Mouse (Mus musculus) heart, postnatal 25 days (tissue): ENCODE measurements around the gene Gm28042. TPM values are rescaled to one million over a fixed set of nuclear protein-coding genes. Genes with fewer than 3 reads are reported as not detected.
A peak's percentile ranks its signal among the peaks of the same experiment; 100 is the strongest.

Experiments used
- DNase-seq: peaks from one replicate; pipeline ENCODE4 v3.0.0; 2022; ENCODE audit warnings: low spot score
- intact Hi-C: fragments of 180-260 bp; cut with DNase I; formaldehyde crosslinking; loops from one replicate; pipeline ENCODE4 v1.15.1; 2025
- total RNA-seq, 2 experiments: library from RNA; stranded (reverse); gene quantifications; 2 replicates each; pipeline ENCODE4 v1.2.3; 2021

The Gm28042 gene
- total RNA-seq, 2 experiments from 2014 or later: 0.81 TPM

DNA sequence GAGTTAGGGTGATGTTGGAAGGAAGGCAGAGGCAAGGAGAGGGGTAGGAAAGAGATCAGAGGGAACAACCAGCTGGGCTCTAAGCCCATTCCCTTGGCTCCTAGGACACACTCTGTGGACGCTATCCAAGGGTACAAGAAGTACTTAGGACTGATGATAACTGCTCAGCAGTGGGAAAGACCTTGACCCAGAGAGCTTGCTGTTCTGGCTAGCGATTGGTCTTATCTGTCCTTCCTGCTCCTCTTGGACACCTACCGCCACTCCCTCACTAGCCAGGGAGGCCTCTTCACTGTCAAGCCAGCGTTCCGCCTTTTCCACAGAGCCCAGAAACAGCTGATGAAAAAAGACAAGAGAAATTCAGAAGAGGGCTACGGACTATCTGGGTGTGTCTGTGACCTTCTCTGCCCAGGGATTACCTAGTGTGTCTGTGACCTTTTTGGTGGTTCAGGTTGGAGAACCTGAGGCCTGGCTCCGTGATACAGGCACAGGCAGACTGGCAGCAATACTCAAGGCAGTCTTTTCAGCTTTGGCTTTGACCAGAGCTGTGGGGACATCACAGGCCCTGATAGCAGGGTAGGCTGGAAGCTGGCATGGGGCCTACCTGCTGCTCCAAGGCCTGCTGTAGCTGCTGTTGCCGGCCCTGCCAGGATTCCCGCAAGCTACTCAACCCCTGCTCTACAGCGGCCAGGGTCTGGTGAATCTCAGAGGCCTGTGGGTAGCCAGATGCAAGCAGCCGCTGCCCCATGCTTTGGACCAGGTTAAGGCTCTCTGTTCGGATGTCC lies 27.7 kb downstream of the Gm28042 start:
- peak; percentile 17 for DNase-seq
- intact Hi-C loops: no loop called here

DNA sequence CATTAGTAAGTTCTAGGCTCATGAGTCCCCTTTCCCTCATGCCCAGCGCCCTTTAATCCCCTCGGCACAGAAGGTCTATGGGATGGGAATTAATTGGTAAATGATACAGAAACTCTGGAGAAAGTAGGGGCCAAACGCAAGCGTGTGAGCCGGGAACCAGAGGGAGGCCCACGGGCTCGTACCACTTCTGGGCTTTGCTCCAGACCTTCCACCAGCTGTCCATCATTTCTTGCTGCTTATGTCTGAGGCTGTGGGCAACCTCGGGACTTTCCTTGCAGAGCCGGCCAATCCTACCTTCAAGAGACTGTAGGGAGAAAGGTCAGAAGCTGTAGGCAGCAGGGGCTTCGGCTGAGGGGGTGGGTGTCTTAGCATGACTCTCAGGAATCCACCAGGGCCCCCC lies 28.6 kb downstream of the Gm28042 start:
- intact Hi-C loops: no loop called here
- no peak for DNase-seq

DNA sequence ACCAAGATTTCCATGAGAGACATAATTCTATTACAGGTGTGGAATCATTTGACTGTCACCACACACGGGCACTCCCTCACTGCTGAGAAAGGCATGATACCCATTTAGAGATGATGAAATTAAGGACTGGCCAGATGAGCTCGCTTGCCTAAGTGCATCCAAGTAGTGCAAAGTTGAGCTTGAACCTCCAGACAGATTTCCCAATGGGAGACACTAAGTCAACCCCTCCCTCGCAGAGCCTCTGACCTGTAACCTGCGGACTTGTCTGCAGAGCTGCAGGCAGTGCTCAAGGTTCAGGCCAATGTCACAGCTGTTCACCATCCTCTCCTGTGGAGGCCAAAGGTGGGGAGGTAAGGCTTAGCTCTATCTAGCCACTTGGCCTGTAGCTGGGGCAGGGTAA lies 31.5 kb downstream of the Gm28042 start:
- intact Hi-C loops: no loop called here
- DNase-seq: no peak

- DNase-seq: no peak
- intact Hi-C loops: no loop called here
Observed at GRCm38 (mm10) chr2:120059466-120059865, 32.2 kb downstream of the Gm28042 start.

GRCm38 (mm10) chr2:120060190-120060589 lies 32.9 kb downstream of the Gm28042 start:
- DNase-seq: no peak
- intact Hi-C loops: no loop called here

DNA sequence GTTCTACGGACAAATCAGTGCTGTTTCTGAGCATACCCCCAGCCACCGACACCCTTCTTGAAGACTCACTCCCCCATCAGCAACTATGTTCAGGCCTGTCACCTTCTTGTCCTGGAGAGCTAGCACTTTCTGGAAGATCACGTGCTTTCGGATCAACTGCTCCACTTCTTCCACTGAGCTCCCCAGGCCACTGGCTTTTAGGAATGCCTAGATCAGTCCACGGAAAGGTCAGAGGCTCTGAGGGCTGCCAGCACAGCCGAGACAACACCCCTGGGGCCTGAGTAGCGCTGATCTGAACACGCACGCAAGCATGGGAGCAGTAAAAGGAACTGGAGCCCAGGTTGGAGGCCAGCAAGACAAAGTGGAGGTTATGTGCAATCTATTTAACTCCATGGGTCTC lies 33.4 kb downstream of the Gm28042 start:
- intact Hi-C loops: no loop called here
- DNase-seq: no peak

GRCm38 (mm10) chr2:120062248-120062647 lies 35.0 kb downstream of the Gm28042 start:
- intact Hi-C loops: no loop called here
- DNase-seq: no peak

DNA sequence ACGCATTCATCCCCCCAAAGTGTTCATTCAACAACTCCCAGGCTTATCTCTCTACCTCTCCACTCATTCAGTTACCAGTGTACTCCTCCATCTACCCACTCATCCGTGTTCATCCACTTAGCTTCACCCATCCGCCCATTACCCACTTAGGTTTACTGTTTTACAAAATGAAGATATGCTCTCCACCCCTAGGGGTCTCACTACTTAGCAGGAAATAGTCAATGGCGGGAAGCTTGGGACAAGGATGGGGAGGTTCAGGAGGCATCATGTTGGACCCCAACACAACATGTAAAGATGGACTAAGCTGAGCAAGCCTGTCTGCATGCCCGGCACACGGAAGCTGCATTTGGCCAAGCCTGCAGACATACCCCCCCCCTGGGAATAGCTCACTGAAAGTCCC lies 37.3 kb downstream of the Gm28042 start:
- intact Hi-C loops: no loop called here
- no peak for DNase-seq

DNA sequence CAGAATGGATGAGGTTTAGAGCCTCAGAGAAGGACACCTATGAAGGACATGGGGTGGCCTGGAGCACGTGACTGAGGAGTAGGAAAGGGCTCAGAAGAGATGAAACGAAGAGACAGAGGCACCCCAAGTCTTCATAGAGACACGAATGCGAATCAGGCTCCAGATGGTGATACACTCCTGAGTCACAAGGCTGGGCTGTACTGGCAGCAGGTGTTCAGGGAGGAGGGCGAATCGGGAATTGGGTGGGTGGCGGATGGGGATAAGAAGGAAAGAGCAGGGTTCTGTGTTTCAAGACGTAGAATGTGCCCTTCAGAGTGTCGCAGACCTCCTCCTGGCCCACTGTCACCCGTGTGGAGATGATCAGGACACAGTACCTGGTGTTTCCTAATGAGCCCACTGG lies 38.0 kb downstream of the Gm28042 start:
- no peak for DNase-seq
- intact Hi-C loops: no loop called here

DNA sequence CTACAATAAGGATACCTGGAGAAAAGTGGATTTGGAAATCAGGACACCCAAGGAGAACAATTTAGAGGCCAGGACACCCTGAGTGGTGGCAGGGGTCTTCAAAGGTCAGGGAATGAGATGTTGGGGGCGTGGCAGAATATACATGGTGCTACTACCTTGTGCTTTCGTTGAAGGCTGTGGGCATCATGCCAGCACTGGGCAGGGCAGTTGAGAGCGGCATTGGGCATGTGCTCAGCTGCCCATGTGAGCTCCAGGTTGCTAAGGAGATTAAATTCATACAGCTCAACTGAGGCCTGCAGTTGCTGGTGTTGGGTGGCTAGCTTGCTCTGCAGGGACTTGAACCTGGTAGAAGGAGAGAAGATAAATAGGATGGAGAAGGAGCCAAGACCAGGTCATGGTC lies 38.9 kb downstream of the Gm28042 start:
- intact Hi-C loops: no loop called here
- no peak for DNase-seq

DNA sequence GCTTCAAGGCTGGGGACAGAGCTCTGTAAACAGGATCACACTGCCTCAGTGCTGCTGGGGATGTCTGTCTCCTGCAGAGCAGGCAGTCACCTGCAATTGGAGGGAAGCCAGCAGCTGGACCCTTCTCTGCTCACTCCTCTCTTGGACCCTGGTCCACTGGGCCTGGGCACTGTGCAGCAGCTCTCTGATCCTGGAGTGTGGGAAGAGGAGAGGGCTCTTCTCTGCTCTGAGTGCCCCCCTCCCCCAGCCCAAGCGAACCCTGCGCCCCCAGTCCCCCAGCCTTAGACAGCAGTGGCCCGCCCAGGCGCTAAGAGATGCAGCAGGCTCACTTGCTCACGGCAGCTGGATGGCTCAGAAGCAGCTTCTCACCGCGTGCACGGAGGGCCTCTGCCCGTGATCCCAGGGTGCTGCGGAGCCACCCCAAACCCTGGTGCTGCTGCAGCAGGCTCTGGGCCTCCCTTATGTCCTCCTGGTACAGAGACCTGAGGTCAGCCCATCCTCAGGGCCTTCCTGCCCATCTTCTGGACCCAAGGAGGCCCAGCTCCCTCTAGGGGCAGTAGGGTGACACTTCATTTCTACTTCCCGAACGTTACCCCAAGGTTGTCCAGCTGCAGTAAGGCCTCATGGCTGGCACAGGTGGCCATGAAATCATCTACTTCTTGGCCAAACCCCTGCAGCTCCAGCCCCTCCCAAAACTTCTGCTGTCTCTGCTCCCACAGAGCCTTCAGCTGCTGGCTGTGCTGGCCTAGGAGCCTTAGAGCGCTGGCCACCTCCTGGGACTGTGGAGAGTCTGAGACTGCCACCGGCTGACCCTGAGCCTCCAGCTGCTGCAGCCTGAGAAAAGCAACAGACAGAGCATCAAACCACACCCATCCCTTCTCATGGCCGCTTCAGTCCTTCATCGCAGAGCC lies 41.5 kb downstream of the Gm28042 start:
- intact Hi-C loops: loop anchor here (2.0 kb wide), 1 partner anchor 18 kb away; no protein-coding TSS in a partner anchor
- DNase-seq: no peak

DNA sequence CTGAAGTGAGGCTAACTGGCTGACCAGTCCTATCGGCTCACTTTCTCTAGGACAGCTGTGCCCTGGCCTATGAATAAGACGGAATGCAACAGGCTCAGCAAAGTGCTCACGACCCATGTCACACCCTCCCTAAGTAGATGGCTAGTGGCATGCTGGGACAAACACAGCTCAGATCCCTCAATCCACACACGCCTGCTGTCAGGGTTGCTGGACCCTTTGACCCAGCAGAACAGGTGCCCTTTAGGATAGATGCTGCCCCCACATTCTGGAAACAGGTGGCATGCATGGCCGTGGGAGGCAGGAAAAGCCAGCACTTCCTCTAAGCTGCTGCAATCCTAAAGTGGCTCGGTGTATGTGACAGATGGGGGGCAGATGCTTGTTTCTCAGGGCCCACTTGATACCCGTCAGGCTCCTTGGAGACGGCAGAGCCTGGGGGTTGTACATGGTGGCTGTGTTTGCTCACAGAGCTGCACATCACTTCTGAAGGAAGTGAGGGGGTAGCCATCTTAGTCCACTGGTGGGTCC lies 42.2 kb downstream of the Gm28042 start:
- intact Hi-C loops: loop anchor here (2.0 kb wide), 1 partner anchor 19 kb away; no protein-coding TSS in a partner anchor
- no peak for DNase-seq

GRCm38 (mm10) chr2:120074096-120074495 lies 46.8 kb downstream of the Gm28042 start:
- DNase-seq: no peak
- intact Hi-C loops: loop anchor here (5.0 kb wide), 1 partner anchor 102 kb away; the partner anchor contains the start of gene Mapkbp1

- no peak for DNase-seq
- intact Hi-C loops: no loop called here
Observed at GRCm38 (mm10) chr2:120076076-120076705, 48.9 kb downstream of the Gm28042 start.

- intact Hi-C loops: loop anchor here (5.0 kb wide), 1 partner anchor 180 kb away; no protein-coding TSS in a partner anchor
- DNase-seq: no peak
Observed at GRCm38 (mm10) chr2:120082416-120082815, 55.1 kb downstream of the Gm28042 start.

- intact Hi-C loops: loop anchor here (1.0 to 5.0 kb wide), 3 partner anchors 86 to 198 kb away; no protein-coding TSS in a partner anchor
Observed at GRCm38 (mm10) chr2:120084593-120085361, 57.5 kb downstream of the Gm28042 start.

GRCm38 (mm10) chr2:120086038-120086437 lies 58.7 kb downstream of the Gm28042 start:
- DNase-seq: no peak
- intact Hi-C loops: loop anchor here (5.0 kb wide), 1 partner anchor 196 kb away; no protein-coding TSS in a partner anchor

More at GRCm38 (mm10) chr2:120084593-120085361, 57.5 kb downstream of the Gm28042 start:
- peak; percentile 43 for DNase-seq

- intact Hi-C loops: loop anchor here (5.0 kb wide), 1 partner anchor 195 kb away; no protein-coding TSS in a partner anchor
- DNase-seq: no peak
Observed at GRCm38 (mm10) chr2:120087391-120087790, 60.1 kb downstream of the Gm28042 start.

DNA sequence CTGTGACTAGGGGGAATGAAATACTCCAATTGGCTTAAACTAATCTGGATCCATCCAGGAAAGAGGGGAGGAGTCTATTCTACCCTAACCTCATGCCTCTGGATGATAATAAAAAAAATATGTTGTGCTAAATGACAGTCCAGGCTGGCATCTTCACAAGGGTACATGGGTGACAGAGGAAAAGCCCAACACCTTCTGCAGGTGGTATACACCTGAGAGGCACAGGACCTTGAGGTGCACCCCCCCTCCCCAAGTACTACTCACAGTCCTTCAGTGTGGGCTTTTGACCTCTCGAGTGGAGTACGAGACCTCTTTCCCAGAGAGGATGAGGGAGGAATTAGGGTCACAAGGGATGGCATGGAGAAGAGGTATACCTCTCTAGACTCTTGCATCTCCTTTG lies 60.6 kb downstream of the Gm28042 start:
- no peak for DNase-seq
- intact Hi-C loops: loop anchor here (5.0 kb wide), 1 partner anchor 194 kb away; no protein-coding TSS in a partner anchor
